Mouse (Mus musculus) heart, postnatal 4 days (tissue): ENCODE measurements around the gene Nipa2. TPM values are rescaled to one million over a fixed set of nuclear protein-coding genes. Genes with fewer than 3 reads are reported as not detected.
"Not testable (repeated sequence)": the region's sequence is repeated elsewhere in the genome, so short reads cannot be mapped to it uniquely, and the experiment has no call there.

Experiments used
- DNase-seq: peaks from one replicate; pipeline ENCODE4 v3.0.0; 2021
- total RNA-seq, 2 experiments: library from RNA; stranded (reverse); gene quantifications; 2 replicates each; pipeline ENCODE4 v1.2.3; 2021

Nipa2 gene
- total RNA-seq, 2 experiments from 2014 or later, result 52.7 to 54.0 TPM

DNA sequence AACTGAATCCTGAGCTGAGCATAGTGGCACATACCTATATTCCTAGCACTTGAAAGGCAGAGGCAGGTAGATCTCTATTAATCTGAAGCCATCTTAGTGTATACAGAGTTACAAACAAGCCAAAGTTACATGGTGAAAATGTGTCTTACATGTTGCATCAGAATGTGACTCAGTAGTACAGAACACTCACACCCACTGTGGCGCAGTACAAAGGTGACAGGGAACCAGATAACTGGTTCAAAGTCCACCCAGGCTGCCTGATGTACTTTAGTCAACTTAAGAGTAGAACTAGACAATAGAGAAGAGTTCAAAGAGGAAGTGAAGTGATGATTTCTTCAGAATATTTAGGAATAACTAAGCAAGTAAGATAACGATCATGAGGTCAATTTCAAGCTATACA is 27.3 kb downstream of the Nipa2 start:
- DNase-seq, result no peak

GRCm38 (mm10) chr7:55928649-55929048 is 33.6 kb downstream of the Nipa2 start:
- DNase-seq, result no peak

- no peak for DNase-seq
Observed at GRCm38 (mm10) chr7:55927262-55927661, 35.0 kb downstream of the Nipa2 start.

- DNase-seq, result not testable (repeated sequence)
Observed at GRCm38 (mm10) chr7:55918365-55918764, 43.9 kb downstream of the Nipa2 start.

- DNase-seq, result no peak
Observed at GRCm38 (mm10) chr7:55912118-55912517, 50.2 kb downstream of the Nipa2 start.

GRCm38 (mm10) chr7:55911371-55911770 is 50.9 kb downstream of the Nipa2 start:
- DNase-seq, result no peak

DNA sequence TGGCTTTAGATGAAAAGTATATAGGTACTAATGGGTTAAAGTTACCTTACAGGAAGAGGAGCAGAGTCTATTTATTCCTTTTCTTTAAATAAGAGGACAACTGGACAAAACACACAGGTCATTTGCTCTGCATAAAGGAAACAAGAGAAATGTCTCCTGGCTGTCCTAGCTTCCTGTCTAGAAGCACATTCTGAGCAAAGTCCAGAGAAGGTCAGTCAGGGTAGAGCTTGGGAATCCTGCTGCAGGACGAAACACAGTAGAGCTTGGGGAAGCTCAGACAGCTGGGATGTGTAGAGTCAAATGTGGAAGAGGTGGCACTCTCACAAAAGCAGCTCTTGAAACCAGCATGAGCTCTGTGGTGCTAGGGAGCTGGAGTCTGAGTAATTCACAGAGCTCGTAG is 51.9 kb downstream of the Nipa2 start:
- DNase-seq, result no peak

DNA sequence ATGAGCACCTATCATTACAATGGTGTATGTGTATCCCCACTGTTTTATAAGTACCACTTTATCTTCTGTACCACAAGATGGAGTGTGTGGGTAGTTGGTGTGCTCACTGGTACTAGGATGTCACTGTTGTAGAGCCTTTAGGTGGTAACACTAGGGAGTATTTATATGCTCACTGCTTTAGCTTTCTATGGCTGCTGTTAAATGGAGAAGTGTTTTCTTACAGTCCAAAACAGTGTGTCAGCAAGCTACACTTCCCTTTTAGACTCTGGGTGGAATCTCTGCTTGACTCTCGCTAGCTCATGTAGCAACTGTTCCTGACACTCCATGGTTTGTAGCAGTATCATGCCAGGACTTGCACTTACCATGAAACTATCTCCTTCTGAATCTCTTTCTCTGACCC is 52.8 kb downstream of the Nipa2 start:
- DNase-seq, result no peak

DNA sequence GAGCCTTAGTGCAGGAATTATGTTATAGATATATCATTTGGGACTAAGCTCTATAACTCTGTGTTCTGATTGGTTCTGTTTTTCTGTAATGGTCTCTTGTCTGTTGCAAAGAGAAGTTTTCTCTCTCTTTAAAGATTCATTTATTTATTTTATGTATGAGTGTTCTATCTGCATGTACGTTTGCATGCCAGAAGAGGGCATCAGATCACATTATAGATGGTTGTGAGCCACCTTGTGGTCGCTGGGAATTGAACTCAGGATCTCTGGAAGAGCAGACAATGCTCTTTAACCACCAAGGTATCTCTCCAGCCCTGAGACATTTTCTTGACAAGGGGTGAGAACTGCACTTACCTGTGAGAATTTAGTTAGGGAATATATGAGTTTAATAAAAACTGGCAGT is 56.8 kb downstream of the Nipa2 start:
- DNase-seq, result no peak

- DNase-seq, result no peak
Observed at GRCm38 (mm10) chr7:55903766-55904165, 58.5 kb downstream of the Nipa2 start.

GRCm38 (mm10) chr7:55891797-55892196 is 70.5 kb downstream of the Nipa2 start:
- DNase-seq, result no peak

DNA sequence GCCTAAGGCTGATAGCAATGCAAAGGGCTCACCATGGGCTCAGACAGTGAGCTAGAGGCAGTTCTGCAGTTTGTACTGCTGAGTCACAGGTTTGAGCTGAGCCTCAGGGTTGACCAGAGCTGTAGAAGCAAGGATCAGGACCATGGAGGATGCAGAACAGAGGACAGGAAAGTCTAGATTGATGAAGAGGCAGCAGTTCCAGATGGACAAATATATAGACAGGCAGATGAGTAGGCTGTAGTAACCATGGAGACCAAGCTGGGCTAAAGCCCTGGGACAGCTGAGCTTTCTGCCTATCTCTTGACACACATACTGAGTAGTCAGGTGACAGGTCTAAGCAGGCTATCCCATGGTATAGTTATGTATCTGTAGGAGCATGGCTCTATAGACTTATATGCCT is 71.5 kb downstream of the Nipa2 start:
- DNase-seq, result no peak

DNA sequence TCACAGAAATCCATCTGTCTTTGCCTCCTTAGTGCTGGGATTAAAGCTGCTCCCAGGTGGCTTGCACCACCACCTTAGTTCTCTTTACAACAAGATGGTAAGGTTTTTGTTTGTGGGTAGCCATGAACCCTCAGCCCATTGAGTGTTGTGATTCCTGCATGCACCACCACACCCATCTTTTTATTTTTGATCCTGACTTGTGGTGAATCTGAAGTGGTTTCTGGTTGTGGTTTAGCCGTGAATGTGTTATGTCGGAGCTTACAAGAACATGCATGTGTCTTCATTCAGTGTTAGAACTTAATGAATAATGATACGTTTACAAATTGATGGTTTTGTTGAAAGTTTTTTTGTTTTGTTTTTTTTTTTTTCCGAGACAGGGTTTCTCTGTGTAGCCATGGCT is 72.3 kb downstream of the Nipa2 start:
- DNase-seq, result no peak

GRCm38 (mm10) chr7:55888603-55889002 is 73.7 kb downstream of the Nipa2 start:
- DNase-seq, result no peak

Other genes starting within 250 kb of the Nipa2 start
- not detected for gene Siglech, start 194.3 kb downstream of the Nipa2 start, total RNA-seq
- 10 to 100 TPM; 11.8 to 15.6 TPM for gene Tubgcp5, start 168.3 kb downstream of the Nipa2 start, total RNA-seq
- gene Cyfip1, start 120.7 kb downstream of the Nipa2 start, total RNA-seq, result 10 to 100 TPM; 58.9 to 59.1 TPM
- 1 to 10 TPM; 3.7 to 3.8 TPM for gene Nipa1, start 57.5 kb upstream of the Nipa2 start, total RNA-seq
- 10 to 100 TPM; 42.8 to 43.6 TPM for gene Herc2, start 87.7 kb upstream of the Nipa2 start, total RNA-seq